Mouse (Mus musculus): ENCODE data around the gene Akr1b3. TPM values are rescaled to one million over a fixed set of nuclear protein-coding genes. Genes with fewer than 3 reads are reported as not detected.
"Not testable (repeated sequence)": the region's sequence is repeated elsewhere in the genome, so short reads cannot be mapped to it uniquely, and the experiment has no call there.

The Akr1b3 gene
- polyA plus RNA-seq (2015; fragmentation: Nextera tagmentation; extraction: Ambion mirVana), result 150 and 189 TPM in 2 replicates

DNA sequence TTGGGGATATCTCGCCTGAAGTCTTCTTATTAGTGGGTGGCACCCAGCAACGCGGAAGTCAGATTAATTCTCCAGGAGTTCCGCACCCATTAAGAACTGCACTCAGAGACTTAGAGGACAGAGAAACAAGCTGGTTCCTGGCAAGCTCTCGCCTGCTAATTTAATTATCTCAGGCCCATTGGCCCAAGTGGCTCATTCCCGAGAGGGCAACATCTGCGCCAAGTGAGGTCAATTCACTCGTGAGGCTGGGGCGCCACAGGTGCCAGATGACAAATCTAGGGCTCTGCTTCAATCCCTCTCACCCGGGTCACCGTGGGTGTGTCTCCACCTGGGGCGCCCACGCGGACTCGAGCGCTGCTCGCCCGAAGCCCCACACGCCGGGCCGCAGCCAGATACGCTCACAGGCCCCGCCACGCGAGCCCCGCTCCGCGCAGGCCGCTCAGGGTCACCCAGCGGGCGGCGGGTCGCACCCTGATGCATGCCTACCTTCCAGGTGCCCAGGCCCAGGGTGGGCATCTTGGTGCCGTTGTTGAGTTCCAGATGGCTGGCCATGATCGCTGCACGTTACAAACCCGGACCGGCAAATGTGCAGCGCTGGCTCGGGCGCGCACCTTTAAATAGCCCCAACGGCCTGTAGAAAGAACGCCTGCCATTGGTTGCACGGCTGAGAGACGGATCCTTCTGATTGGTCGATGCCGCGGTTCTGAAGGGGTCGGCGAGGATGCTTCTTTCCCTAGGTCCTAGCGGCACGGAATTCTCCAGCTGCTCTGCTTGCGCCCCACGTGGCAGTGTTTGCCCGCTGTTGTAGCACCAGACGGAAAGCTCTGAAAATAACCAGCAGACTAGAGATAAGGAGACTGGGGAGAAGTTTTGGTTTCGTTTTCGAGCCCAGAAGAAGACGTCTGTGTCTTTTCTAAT lies at the start of gene Akr1b3:
Akr1b3 (minus strand) TSS at position 625 of the 918 bp plus-strand sequence.
- ATAC-seq (ENCODE audit: insufficient number of reproducible peaks, insufficient read depth, low FRiP score, low TSS enrichment, low read depth), result peak; percentile 96
- H3K4me1 ChIP-seq, result peaks cover 38% of the 10 kb centered on the region
- H3K36me3 ChIP-seq, result peaks cover 3% of the 10 kb centered on the region; the same call in 1 of the 2 replicates
- H3K4me2 ChIP-seq, result peak within 1 kb of the TSS; percentile 85
- under 1% methylated on average over 60 of the region's 60 CpGs for WGBS
- H3K9me3 ChIP-seq, result 0 out of 2 replicates have a peak, but pooled peaks cover 1% of the 10 kb centered on the region
- H3K27ac ChIP-seq, result 0 out of 2 replicates have a peak within 1 kb of the TSS, but pooled peaks have one; percentile 22
- no peaks in the 10 kb centered on the region for H3K27me3 ChIP-seq
- peak within 1 kb of the TSS; percentile 73 for H3K4me3 ChIP-seq
- peak within 1 kb of the TSS; percentile 83 for H3K9ac ChIP-seq

DNA sequence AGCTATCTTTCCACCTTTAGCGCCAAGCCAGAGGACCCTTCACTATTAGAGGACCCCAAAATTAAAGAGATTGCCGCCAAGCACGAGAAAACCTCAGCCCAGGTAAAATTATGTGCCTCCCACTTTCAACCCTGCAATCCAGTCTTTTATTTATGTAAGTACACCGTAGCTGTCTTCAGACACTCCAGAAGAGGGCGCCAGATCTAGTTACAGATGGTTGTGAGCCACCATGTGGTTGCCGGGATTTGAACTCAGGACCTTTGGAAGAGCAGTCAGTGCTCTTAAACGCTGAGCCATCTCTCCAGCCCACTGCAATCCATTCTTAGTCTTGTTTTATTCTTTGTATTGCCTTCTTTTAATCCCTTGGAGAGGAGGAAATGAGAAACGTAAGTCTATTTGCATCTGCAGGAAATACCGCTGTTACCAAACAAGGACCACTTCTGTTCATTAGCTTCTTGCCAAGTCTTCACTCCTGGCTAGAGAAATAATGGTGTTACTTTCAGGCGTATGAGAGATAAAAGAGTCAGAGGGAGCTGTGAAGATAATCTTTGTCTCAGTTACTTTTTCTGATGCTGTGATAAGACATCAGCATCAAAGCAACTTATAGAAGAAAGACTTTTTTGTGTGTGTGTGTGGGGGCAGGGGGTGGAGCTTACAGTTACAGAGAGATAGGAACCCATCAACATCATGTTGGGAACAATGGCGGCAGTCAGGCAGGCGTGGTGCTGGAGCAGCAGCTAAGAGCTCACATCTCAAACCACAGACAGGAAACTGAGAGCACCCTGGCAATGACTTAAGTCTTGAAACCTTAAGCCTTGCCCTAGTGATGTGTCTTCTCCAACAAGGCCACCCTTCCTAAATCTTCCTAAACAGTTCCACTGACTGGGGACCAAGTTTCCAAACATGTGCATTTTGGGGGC lies 47.2 kb upstream of the Akr1b3 start:
- Histone ChIP-seq H3K27ac (no peak overlapping the region), H3K4me3 (no peak overlapping the region), H3K27me3 (no peaks in the 10 kb centered on the region), H3K9me3 (no peaks in the 10 kb centered on the region), H3K4me1 (0 out of 2 replicates have a peak, but pooled peaks cover 3% of the 10 kb centered on the region), H3K36me3 (0 out of 2 replicates have a peak, but pooled peaks cover 2% of the 10 kb centered on the region), H3K4me2 (no peak overlapping the region), H3K9ac (no peak overlapping the region)
- no peak for ATAC-seq (ENCODE audit: insufficient number of reproducible peaks, insufficient read depth, low FRiP score, low TSS enrichment, low read depth)
- 74% methylated on average over 12 of the region's 12 CpGs for WGBS

DNA sequence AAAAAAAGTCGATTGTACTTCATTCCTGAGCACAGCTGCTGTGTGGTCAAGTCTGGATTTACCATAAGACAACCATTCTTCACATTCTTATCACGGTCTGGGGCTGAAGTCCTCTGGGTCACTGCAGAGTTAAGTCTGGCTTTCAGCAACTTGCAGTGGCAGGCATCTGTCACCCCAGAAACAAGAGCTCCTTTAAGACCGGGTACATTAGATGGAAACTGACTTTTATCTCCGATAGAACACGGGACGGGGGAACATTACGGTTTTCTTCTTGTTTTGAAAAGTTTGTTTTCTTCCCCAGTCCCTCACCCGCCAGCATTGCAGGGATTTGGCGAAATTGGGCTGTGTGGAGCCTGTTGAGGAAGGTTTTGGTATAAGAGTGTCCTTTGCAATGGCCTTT lies 38.6 kb upstream of the Akr1b3 start:
- ATAC-seq (ENCODE audit: insufficient number of reproducible peaks, insufficient read depth, low FRiP score, low TSS enrichment, low read depth), result no peak
- Histone ChIP-seq H3K4me3 (no peak overlapping the region), H3K36me3 (no peaks in the 10 kb centered on the region), H3K9me3 (no peaks in the 10 kb centered on the region), H3K4me2 (no peak overlapping the region), H3K9ac (no peak overlapping the region), H3K27me3 (no peaks in the 10 kb centered on the region), H3K27ac (no peak overlapping the region), H3K4me1 (peaks cover 13% of the 10 kb centered on the region)
- 87% methylated on average over 9 of the region's 9 CpGs for WGBS

DNA sequence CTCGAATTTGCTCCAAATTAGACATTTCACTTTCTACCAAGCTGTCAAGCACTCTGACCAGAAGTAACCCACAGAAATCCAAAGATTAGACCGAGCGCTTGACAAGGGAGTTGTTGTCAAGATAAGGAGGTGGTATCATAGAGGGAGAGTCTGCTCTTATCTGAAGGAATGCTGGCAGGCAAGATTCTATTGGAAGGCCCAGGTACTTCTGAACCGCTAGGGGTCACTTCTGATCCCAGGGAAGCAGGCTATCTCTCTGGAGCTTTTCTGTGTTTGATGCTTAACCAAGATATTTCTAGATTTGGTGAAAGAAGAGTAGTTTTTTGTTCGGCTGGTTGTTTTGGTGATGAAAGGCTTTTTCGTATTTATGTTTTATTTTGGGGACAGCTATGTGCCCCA lies 38.1 kb upstream of the Akr1b3 start:
- Histone ChIP-seq H3K36me3 (no peaks in the 10 kb centered on the region), H3K27ac (no peak overlapping the region), H3K4me3 (no peak overlapping the region), H3K4me2 (no peak overlapping the region), H3K9ac (no peak overlapping the region), H3K27me3 (no peaks in the 10 kb centered on the region), H3K9me3 (no peaks in the 10 kb centered on the region), H3K4me1 (peaks cover 13% of the 10 kb centered on the region)
- no peak for ATAC-seq (ENCODE audit: insufficient number of reproducible peaks, insufficient read depth, low FRiP score, low TSS enrichment, low read depth)
- WGBS, result 76% methylated on average over 6 of the region's 6 CpGs

DNA sequence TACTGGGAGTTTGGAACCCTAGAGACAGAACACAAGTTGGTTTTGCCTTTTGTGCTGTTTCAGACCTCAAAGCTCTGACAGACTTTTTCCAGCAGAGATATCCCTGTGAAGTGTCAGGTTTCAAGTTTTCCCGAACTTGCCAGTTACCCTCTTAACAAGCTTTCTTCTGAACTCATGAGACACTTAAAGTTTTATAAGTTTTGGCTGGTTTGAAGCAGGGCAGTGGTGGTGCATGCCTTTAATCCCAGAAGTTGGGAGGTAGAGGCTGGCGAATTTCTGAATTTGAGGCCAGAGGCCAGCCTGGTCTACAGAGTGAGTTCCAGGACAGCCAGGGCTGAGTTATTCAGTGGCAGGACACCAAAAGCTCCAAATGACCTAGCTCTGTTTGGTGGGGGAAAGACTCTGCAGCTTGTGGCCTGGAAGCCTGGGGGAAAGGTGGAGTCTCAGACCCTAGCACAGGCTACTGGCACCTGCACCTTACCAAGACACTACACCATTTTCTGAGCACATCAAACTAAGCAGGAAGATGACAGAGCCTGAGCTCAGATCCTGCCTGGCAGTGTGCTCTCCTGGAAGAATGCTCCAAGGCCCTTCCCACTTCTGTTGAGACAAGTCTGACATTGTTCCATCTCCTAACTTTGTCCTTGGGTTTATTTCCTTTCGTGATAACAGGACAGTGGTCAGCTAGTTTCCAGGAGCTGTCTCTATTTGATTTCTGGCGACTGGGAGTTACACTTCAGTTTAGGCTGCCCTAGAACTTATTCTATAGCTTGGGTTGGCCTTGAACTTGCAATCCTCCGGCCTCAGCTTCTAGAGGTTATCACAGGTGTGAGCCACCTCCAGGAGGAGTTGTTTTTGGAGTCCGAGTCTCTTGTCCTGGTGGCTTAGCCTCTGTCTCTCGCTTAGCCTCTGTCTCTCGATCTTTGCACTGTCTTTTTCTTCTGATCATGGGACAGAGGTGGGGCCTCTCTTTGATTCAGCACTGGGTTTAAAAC lies 37.4 kb upstream of the Akr1b3 start:
- Histone ChIP-seq H3K4me2 (peak overlapping the region; percentile 59), H3K4me3 (peak overlapping the region; percentile 34), H3K27me3 (no peaks in the 10 kb centered on the region), H3K9ac (peak overlapping the region; percentile 55; the same call in 1 of the 2 replicates), H3K9me3 (no peaks in the 10 kb centered on the region), H3K4me1 (peaks cover 13% of the 10 kb centered on the region), H3K36me3 (no peaks in the 10 kb centered on the region), H3K27ac (peak overlapping the region; percentile 44)
- WGBS, result 69% methylated on average over 8 of the region's 8 CpGs
- ATAC-seq (ENCODE audit: insufficient number of reproducible peaks, insufficient read depth, low FRiP score, low TSS enrichment, low read depth), result no peak

DNA sequence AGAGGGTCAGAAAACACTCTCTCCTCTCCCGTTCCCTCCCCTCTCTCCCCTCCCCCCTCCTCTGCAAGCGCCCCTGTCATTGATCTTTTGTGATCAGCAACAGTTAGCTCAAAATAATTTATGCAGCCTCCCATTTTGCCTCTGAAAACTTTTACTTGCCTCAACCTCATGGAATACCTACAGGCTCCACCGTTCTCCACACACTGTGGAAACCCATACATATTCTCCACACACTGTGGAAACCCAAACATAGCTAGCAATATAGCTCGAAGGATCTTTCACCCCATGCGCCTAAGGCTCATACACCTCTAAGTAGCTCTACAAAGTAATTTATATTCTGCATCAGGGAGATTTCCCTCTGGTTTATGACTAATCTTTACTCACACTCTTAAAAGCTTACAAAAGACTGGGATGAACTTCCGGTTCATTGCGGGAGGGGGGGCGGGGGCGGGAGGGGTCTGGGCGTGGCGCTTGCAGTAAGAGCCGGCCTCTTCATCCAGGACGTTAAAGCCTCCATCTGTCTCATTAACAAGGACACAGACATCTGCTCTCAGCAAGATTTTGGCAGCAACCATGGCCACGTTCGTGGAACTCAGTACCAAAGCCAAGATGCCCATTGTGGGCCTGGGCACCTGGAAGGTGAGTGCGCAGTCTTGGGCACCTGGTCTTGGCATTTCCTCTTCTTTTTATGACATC lies 36.5 kb upstream of the Akr1b3 start, which contains the start of gene Akr1b8:
Akr1b8 (plus strand) TSS at position 462 of the 696 bp plus-strand sequence.
- H3K4me2 ChIP-seq, result peak within 1 kb of the TSS; percentile 59
- H3K9ac ChIP-seq, result peak within 1 kb of the TSS; percentile 55
- H3K4me3 ChIP-seq, result peak within 1 kb of the TSS; percentile 34
- 9% methylated on average over 16 of the region's 16 CpGs for WGBS
- ATAC-seq (ENCODE audit: insufficient number of reproducible peaks, insufficient read depth, low FRiP score, low TSS enrichment, low read depth), result no peak; the same call in 1 of the 2 replicates
- no peaks in the 10 kb centered on the region for H3K9me3 ChIP-seq
- H3K4me1 ChIP-seq, result peaks cover 13% of the 10 kb centered on the region
- no peaks in the 10 kb centered on the region for H3K27me3 ChIP-seq
- H3K36me3 ChIP-seq, result no peaks in the 10 kb centered on the region
- H3K27ac ChIP-seq, result peak within 1 kb of the TSS; percentile 44

DNA sequence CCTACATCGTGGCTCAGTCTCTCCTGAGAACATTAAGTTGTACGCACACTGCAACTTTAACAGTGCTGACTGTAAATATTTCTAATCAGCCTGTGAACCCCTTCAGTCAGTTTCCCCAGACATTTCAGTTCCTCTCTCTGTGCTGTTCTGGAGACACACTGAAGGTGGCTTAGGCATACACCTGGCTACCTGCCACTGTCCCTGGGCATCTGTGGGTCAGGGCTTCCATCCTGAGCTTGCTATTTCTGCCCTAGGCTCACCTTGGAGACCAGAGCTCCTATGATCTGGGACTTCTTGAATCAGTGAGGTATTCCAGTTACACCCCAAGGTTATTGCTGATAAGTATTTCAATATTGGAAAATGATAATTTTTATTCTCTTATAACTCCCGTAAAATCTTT lies 35.1 kb upstream of the Akr1b3 start:
- Histone ChIP-seq H3K9ac (no peak overlapping the region), H3K27me3 (no peaks in the 10 kb centered on the region)
- WGBS, result 90% methylated on average over 3 of the region's 3 CpGs

DNA sequence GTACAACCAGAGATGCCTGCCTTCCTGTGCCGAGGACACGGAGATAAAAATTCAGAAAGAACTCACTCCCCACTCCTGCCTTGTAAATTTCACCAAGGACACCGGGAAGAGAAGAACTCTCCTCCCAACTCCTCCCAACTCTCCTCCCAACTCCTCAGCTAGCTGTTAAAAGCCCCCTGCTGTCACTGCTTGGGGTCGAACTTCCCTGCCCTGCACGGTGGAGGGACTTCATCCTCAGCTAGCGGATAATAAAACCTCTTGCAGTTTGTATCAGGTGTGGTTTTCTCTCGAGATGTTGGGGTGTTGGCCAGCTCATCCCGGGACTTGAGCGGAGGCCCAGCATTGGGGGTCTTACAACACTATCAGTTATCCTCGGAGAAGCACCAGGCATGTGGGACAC lies 34.2 kb upstream of the Akr1b3 start:
- H3K27me3 ChIP-seq; H3K36me3 ChIP-seq; H3K4me3 ChIP-seq; H3K9ac ChIP-seq; H3K9me3 ChIP-seq; H3K27ac ChIP-seq; H3K4me2 ChIP-seq; ATAC-seq (ENCODE audit: insufficient number of reproducible peaks, insufficient read depth, low FRiP score, low TSS enrichment, low read depth): not testable (repeated sequence)
- H3K4me1 ChIP-seq, result peaks cover 13% of the 10 kb centered on the region
- WGBS, result 40% methylated on average over 10 of the region's 10 CpGs

More for the DNA sequence above, 35.1 kb upstream of the Akr1b3 start:
- Histone ChIP-seq H3K4me1 (peaks cover 13% of the 10 kb centered on the region), H3K27ac (no peak overlapping the region), H3K4me3 (no peak overlapping the region), H3K9me3 (no peaks in the 10 kb centered on the region), H3K36me3 (no peaks in the 10 kb centered on the region), H3K4me2 (no peak overlapping the region)
- ATAC-seq (ENCODE audit: insufficient number of reproducible peaks, insufficient read depth, low FRiP score, low TSS enrichment, low read depth), result no peak

DNA sequence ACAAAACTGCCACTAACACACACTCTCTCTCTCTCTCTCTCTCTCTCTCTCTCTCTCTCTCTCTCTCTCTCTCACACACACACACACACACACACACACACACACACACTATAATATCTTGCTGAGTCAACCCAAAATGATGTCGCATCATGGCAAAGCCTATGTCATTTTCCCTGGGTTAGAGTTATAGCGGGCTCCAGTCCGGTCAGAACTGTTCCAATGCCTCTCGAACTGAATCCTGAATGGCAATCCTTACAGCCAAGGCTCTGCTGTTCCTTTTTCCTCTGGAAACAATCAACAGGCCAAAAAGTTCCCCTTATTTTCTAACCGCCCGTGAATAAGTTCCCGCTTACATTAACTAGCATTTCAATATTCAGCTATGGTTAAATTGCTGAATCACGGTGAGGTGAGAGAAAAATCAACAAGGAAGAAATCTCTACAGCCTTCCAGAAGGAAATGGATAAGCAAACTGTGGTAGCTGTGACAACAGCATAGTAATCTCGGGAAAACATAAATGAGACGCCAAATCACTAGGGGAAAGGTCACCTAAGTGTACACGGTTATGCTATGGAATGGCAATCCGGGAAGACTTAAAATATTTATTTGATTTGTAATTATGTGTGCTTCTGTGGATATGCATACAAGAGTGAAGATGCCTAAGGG lies 32.9 kb upstream of the Akr1b3 start:
- Histone ChIP-seq H3K9ac (no peak overlapping the region), H3K27ac (no peak overlapping the region), H3K36me3 (no peaks in the 10 kb centered on the region), H3K4me2 (no peak overlapping the region), H3K27me3 (no peaks in the 10 kb centered on the region), H3K4me1 (peaks cover 22% of the 10 kb centered on the region), H3K9me3 (no peaks in the 10 kb centered on the region), H3K4me3 (no peak overlapping the region)
- ATAC-seq (ENCODE audit: insufficient number of reproducible peaks, insufficient read depth, low FRiP score, low TSS enrichment, low read depth), result no peak
- 80% methylated on average over 12 of the region's 12 CpGs for WGBS

Measured in embryonic facial prominence, embryonic 13.5 days (tissue).